Mouse (Mus musculus) MEL (cell line): ENCODE results near the gene Srsf1.

Source experiments
- BHLHE40 ChIP-seq: IDR thresholded peaks from 2 replicates; pipeline ENCODE4 v1.6.1; 2012; ENCODE audit warnings: low read depth, mild to moderate bottlenecking, inconsistent platforms, low read length, improper control_type of control experiment, borderline replicate concordance
- EP300 ChIP-seq, 2 experiments: IDR thresholded peaks; 2 replicates each; pipeline ENCODE4 v1.6.1; 2011; ENCODE audit warnings: improper control_type of control experiment in 2 of 2, low read length in 2 of 2, low read depth in 1 of 2, mild to moderate bottlenecking in 1 of 2
- JUND ChIP-seq: IDR thresholded peaks from 2 replicates; pipeline ENCODE4 v1.6.1; 2011; ENCODE audit warnings: low read depth, mild to moderate bottlenecking, improper control_type of control experiment, low read length
- MAZ ChIP-seq: IDR thresholded peaks from 2 replicates; pipeline ENCODE4 v1.6.1; 2012; ENCODE audit warnings: low read depth, mild to moderate bottlenecking, inconsistent platforms, low read length, improper control_type of control experiment
- MXI1 ChIP-seq: IDR thresholded peaks from 2 replicates; pipeline ENCODE4 v1.6.1; 2011; ENCODE audit warnings: mild to moderate bottlenecking, low read depth, low read length, improper control_type of control experiment
- POLR2A ChIP-seq, 2 experiments: IDR thresholded peaks; 2 replicates each; pipeline ENCODE4 v1.6.1; 2011 to 2012; ENCODE audit warnings: low read length in 2 of 2, mild to moderate bottlenecking in 2 of 2, control low read depth in 1 of 2, improper control_type of control experiment in 1 of 2, low read depth in 1 of 2, moderate library complexity in 1 of 2; ENCODE audit not compliant: control insufficient read depth in 1 of 2, insufficient read depth in 1 of 2, poor library complexity in 1 of 2
- POLR2AphosphoS5 ChIP-seq: IDR thresholded peaks from 2 replicates; pipeline ENCODE4 v1.6.1; 2012; ENCODE audit warnings: low read depth, borderline replicate concordance, mild to moderate bottlenecking, inconsistent platforms, low read length, moderate library complexity, mixed read lengths

GRCm38 (mm10) chr11:88075701-88076100 lies 28.5 kb downstream of the Srsf1 start:
- TF ChIP-seq MAZ = no peak
- TF ChIP-seq BHLHE40 = no peak
- no peak for TF ChIP-seq POLR2A (IDR thresholded peaks at IDR 0.05; ENCODE audit: control insufficient read depth in 1 of 2, insufficient read depth in 1 of 2, low read depth in 1 of 2, low read length in 2 of 2, poor library complexity in 1 of 2)
- TF ChIP-seq POLR2AphosphoS5 = no peak
- TF ChIP-seq MXI1 = no peak
- no peak for TF ChIP-seq EP300 (IDR thresholded peaks at IDR 0.05; ENCODE audit: low read depth in 1 of 2, low read length in 2 of 2)
- no peak for TF ChIP-seq JUND
